Mouse (Mus musculus) R1 (cell line): ENCODE measurements around the gene Olfr463.

Experiments used
- DNase-seq: peaks from one replicate; pipeline ENCODE4 v3.0.0-alpha.2; 2018; ENCODE audit warnings: low read depth, low spot score

Olfr463 gene

DNA sequence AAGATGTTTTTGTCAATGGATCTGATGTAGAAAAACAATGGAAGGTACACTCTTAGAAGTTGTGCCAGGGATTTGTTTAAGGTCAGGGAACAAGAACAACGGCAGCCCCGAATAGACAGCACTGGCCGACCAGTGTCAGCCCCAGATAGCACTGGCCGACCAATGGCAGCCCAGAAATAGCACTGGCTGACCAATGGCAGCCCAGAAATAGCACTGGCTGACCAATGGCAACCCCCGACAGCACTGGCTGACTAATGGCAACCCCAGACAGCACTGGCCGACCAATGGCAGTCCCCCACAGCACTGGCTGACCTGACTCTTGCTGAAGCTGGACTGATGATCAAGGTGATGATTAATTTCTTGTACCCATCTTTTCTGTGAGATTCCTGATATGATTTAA is 49.3 kb downstream of the Olfr463 start:
- peak; percentile 81 for DNase-seq

DNA sequence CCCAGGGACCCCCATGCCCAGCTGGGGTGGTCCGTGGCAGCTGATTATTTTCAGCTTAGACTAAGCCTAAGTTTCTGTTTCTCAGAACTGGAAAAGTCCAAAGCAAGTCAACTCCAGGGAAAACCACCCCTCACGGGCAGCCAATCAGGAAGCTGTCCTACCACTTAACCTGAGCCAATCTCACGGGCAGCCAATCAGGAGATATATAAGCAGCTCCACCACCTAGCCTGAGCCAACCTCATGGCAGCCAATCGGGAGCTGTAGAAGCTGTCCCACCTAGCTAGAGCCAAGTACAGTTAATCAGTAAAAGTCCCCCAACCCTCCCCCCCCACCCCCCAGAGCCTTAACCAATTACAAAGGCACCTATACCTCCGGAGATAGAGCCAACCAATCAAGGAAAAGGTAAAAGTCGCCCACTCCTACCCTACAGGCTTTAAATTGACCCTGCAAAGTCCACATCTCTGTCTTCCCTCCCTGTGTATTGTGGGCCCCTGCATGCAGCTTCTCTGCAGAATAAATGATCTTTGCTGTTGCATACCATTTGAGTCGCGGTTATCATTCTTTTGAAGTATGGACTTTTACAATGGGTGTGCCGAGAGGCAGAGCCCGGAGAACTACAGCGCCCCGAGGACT is 50.1 kb downstream of the Olfr463 start:
- DNase-seq: peak; percentile 80
